Mouse (Mus musculus): Measurements from ENCODE around the gene Dars2. TPM values are rescaled to one million over a fixed set of nuclear protein-coding genes. Genes with fewer than 3 reads are reported as not detected.

Gene Dars2
- polyA plus RNA-seq (2015; fragmentation: Nextera tagmentation; extraction: Ambion mirVana): 30.8 and 31.8 TPM in 2 replicates

- peak; percentile 97 for ATAC-seq (ENCODE audit: low read depth)
- Histone ChIP-seq H3K27ac (ENCODE audit: low read length) (peak within 1 kb of the TSS; percentile 80), H3K27me3 (ENCODE audit: control insufficient read depth, insufficient read depth, low read depth, low read length) (no peaks in the 10 kb centered on the region), H3K36me3 (ENCODE audit: control insufficient read depth, insufficient read depth, low read length) (no peaks in the 10 kb centered on the region), H3K4me2 (ENCODE audit: low read depth, low read length) (peak within 1 kb of the TSS; percentile 91), H3K9ac (ENCODE audit: low read length) (peak within 1 kb of the TSS; percentile 83), H3K4me3 (ENCODE audit: low read length) (peak within 1 kb of the TSS; percentile 75), H3K9me3 (ENCODE audit: control insufficient read depth, low read length) (no peaks in the 10 kb centered on the region), H3K4me1 (replicated peaks; ENCODE audit: control insufficient read depth, insufficient read depth, low read length) (peaks cover 24% of the 10 kb centered on the region)
- under 1% methylated on average over 57 of the region's 57 CpGs for WGBS
These were observed at the start of gene Dars2, which contains the start of gene Cenpl for GRCm38 (mm10) chr1:161070352-161071271. Gene Dars2 (minus strand): TSS chr1:161070658. Gene Cenpl (plus strand): TSS chr1:161070713.

DNA sequence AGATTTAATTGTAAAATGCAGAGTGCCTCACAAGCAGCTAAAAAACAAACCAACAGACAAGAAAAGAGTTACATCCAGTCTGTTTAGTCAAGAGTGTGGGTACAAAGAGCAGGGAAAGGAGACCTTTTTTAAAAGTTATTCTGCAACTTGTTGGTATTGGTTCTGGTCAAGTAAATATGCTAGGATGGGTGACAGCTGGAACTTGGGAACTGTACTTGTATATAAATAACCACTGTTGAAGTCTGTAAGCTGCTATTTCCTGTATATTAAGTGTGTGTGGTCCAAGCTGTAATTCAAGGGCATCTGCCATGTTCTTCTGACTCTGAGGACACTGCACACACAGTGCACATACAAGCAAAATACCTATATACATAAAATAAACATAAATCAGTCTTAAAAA is 44.1 kb upstream of the Dars2 start:
- H3K9ac ChIP-seq (ENCODE audit: low read length): no peak overlapping the region
- no peaks in the 10 kb centered on the region for H3K27me3 ChIP-seq (ENCODE audit: control insufficient read depth, insufficient read depth, low read depth, low read length)
- peaks cover under 1% of the 10 kb centered on the region; the same call in 1 of the 2 replicates for H3K36me3 ChIP-seq (ENCODE audit: control insufficient read depth, insufficient read depth, low read length)
- H3K4me3 ChIP-seq (ENCODE audit: low read length): no peak overlapping the region
- H3K9me3 ChIP-seq (ENCODE audit: control insufficient read depth, low read length): no peaks in the 10 kb centered on the region
- no peak overlapping the region for H3K27ac ChIP-seq (ENCODE audit: low read length)
- ATAC-seq (ENCODE audit: low read depth): peak; percentile 82
- no peaks in the 10 kb centered on the region; the same call in 1 of the 2 replicates for H3K4me1 ChIP-seq (replicated peaks; ENCODE audit: control insufficient read depth, insufficient read depth, low read length)
- H3K4me2 ChIP-seq (ENCODE audit: low read depth, low read length): no peak overlapping the region

DNA sequence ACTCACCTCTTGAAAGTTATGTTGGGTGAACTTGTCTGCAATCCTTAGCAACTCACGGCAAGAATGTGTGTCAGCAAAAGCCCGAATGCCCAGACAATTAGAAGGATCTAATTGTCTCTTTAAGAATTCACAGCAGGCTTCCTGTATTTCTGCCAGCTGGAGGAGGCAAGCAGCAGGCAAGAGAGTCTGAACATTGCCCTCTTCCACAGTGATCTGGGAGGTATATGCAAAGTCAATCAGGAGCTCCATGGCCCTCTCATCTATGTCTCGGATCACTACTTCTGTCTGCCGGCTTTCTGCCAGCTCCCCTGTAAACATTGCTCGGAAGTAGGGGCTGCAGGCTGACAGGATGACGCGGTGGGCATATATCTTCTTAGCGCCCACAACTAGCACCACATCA is 38.8 kb upstream of the Dars2 start:
- Histone ChIP-seq H3K9ac (ENCODE audit: low read length) (no peak overlapping the region), H3K36me3 (ENCODE audit: control insufficient read depth, insufficient read depth, low read length) (peaks cover 11% of the 10 kb centered on the region), H3K4me3 (ENCODE audit: low read length) (no peak overlapping the region), H3K27ac (ENCODE audit: low read length) (no peak overlapping the region), H3K4me1 (replicated peaks; ENCODE audit: control insufficient read depth, insufficient read depth, low read length) (no peaks in the 10 kb centered on the region), H3K4me2 (ENCODE audit: low read depth, low read length) (no peak overlapping the region), H3K27me3 (ENCODE audit: control insufficient read depth, insufficient read depth, low read depth, low read length) (no peaks in the 10 kb centered on the region), H3K9me3 (ENCODE audit: control insufficient read depth, low read length) (no peaks in the 10 kb centered on the region)
- 81% methylated on average over 8 of the region's 8 CpGs for WGBS
- no peak for ATAC-seq (ENCODE audit: low read depth)

DNA sequence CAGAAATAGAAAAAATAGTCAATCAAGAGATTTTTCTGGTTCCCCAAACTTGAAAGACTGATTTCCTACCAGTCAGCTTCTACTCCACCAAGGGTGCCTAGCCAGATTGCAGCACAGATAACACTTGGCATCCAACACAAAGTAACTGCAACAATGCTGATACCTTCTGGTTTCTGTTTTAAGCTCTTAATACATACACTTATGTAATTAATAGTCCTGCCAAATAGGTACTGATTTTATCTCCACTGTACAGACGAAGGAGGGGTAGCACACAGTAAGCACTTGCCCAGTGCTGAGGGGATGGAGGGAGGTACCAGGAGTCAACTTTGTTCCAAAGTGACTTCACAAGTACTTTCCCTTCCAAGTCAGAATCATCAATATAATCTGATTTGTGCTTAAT is 33.4 kb upstream of the Dars2 start:
- Histone ChIP-seq H3K9me3 (ENCODE audit: control insufficient read depth, low read length) (no peaks in the 10 kb centered on the region), H3K9ac (ENCODE audit: low read length) (no peak overlapping the region), H3K4me2 (ENCODE audit: low read depth, low read length) (no peak overlapping the region), H3K27ac (ENCODE audit: low read length) (no peak overlapping the region), H3K4me1 (replicated peaks; ENCODE audit: control insufficient read depth, insufficient read depth, low read length) (no peaks in the 10 kb centered on the region), H3K36me3 (ENCODE audit: control insufficient read depth, insufficient read depth, low read length) (peaks cover 13% of the 10 kb centered on the region), H3K4me3 (ENCODE audit: low read length) (no peak overlapping the region), H3K27me3 (ENCODE audit: control insufficient read depth, insufficient read depth, low read depth, low read length) (no peaks in the 10 kb centered on the region)
- WGBS: 71% methylated on average over 1 of the region's 1 CpGs
- no peak for ATAC-seq (ENCODE audit: low read depth)

DNA sequence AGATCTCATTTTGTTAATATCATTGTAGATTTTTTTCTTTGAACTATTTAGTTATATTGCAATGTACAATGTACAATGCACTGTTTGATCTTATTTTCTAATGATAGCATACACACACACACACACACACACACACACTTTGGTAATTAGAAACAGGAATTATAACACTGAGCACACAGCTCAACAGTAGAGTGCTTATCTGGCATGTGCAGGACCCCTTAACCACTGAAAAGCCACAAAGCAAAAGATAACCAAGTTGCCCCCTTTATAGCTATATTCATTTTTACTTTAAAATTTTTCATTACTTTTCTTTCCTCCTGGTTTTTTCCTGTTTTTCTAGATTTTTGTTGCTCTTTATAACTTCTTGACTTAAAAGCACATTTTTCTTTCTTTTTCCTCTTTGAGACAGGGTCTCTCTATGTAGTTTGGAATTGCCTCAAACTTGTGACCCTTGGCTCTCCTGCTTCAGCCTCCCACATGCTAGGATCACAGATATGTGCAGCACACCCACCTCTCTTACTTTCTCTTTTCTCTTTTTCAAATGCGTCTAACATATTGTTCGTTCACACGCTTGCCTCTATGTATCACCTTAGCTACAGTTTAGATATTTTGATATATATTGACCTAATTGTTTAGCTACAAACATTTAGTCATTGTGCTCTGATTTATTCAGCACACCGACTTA is 29.4 kb upstream of the Dars2 start:
- no peak overlapping the region for H3K4me3 ChIP-seq (ENCODE audit: low read length)
- H3K27ac ChIP-seq (ENCODE audit: low read length): no peak overlapping the region
- H3K27me3 ChIP-seq (ENCODE audit: control insufficient read depth, insufficient read depth, low read depth, low read length): no peaks in the 10 kb centered on the region
- H3K36me3 ChIP-seq (ENCODE audit: control insufficient read depth, insufficient read depth, low read length): peaks cover 21% of the 10 kb centered on the region
- no peak overlapping the region for H3K4me2 ChIP-seq (ENCODE audit: low read depth, low read length)
- ATAC-seq (ENCODE audit: low read depth): no peak
- no peaks in the 10 kb centered on the region for H3K4me1 ChIP-seq (replicated peaks; ENCODE audit: control insufficient read depth, insufficient read depth, low read length)
- H3K9ac ChIP-seq (ENCODE audit: low read length): no peak overlapping the region
- WGBS: 95% methylated on average over 4 of the region's 4 CpGs
- H3K9me3 ChIP-seq (ENCODE audit: control insufficient read depth, low read length): no peaks in the 10 kb centered on the region

- Histone ChIP-seq H3K27ac (ENCODE audit: low read length) (no peak overlapping the region), H3K36me3 (ENCODE audit: control insufficient read depth, insufficient read depth, low read length) (peaks cover 10% of the 10 kb centered on the region), H3K9ac (ENCODE audit: low read length) (no peak overlapping the region), H3K9me3 (ENCODE audit: control insufficient read depth, low read length) (no peaks in the 10 kb centered on the region), H3K4me2 (ENCODE audit: low read depth, low read length) (no peak overlapping the region), H3K4me1 (replicated peaks; ENCODE audit: control insufficient read depth, insufficient read depth, low read length) (peaks cover 12% of the 10 kb centered on the region), H3K27me3 (ENCODE audit: control insufficient read depth, insufficient read depth, low read depth, low read length) (no peaks in the 10 kb centered on the region), H3K4me3 (ENCODE audit: low read length) (no peak overlapping the region)
- ATAC-seq (ENCODE audit: low read depth): no peak
- 95% methylated on average over 3 of the region's 3 CpGs for WGBS
These were observed 6.8 kb upstream of the Dars2 start for GRCm38 (mm10) chr1:161077243-161077642.

DNA sequence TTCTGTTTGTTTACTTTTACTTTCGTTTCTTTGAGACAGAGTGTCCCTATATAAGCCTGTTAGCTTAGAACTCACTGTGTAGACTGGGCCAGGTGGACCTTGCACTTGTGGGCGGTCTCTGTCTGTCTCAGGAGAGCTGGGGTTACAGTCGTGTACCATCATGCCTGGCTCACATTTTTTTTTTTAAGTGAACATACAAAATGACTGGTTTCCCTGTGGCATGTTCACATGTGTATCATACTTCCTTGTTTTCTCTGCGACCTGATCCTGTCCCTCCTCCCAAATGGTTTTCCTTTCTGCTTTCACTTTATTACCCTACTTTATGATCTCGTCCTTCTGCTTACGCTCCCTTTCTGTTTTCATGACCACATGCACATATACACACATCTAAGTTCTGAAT is 5.8 kb upstream of the Dars2 start:
- WGBS: 82% methylated on average over 6 of the region's 6 CpGs
- H3K27me3 ChIP-seq (ENCODE audit: control insufficient read depth, insufficient read depth, low read depth, low read length): no peaks in the 10 kb centered on the region

GRCm38 (mm10) chr1:161071272-161071620 is 788 bp upstream of the Dars2 start:
- H3K4me1 ChIP-seq (replicated peaks; ENCODE audit: control insufficient read depth, insufficient read depth, low read length): peaks cover 24% of the 10 kb centered on the region
- H3K4me3 ChIP-seq (ENCODE audit: low read length): peak overlapping the region; percentile 75
- ATAC-seq (ENCODE audit: low read depth): no peak
- no peaks in the 10 kb centered on the region for H3K36me3 ChIP-seq (ENCODE audit: control insufficient read depth, insufficient read depth, low read length)
- H3K27me3 ChIP-seq (ENCODE audit: control insufficient read depth, insufficient read depth, low read depth, low read length): no peaks in the 10 kb centered on the region
- H3K9ac ChIP-seq (ENCODE audit: low read length): peak overlapping the region; percentile 83
- under 1% methylated on average over 12 of the region's 12 CpGs for WGBS
- peak overlapping the region; percentile 80 for H3K27ac ChIP-seq (ENCODE audit: low read length)
- H3K4me2 ChIP-seq (ENCODE audit: low read depth, low read length): peak overlapping the region; percentile 81
- H3K9me3 ChIP-seq (ENCODE audit: control insufficient read depth, low read length): no peaks in the 10 kb centered on the region

More for the DNA sequence above, 5.8 kb upstream of the Dars2 start:
- H3K9me3 ChIP-seq (ENCODE audit: control insufficient read depth, low read length): no peaks in the 10 kb centered on the region
- H3K4me2 ChIP-seq (ENCODE audit: low read depth, low read length): no peak overlapping the region
- H3K4me1 ChIP-seq (replicated peaks; ENCODE audit: control insufficient read depth, insufficient read depth, low read length): peaks cover 20% of the 10 kb centered on the region
- H3K36me3 ChIP-seq (ENCODE audit: control insufficient read depth, insufficient read depth, low read length): peaks cover 8% of the 10 kb centered on the region
- H3K27ac ChIP-seq (ENCODE audit: low read length): no peak overlapping the region
- H3K4me3 ChIP-seq (ENCODE audit: low read length): no peak overlapping the region
- no peak overlapping the region for H3K9ac ChIP-seq (ENCODE audit: low read length)
- ATAC-seq (ENCODE audit: low read depth): no peak

- H3K4me3 ChIP-seq (ENCODE audit: low read length): no peak overlapping the region
- no peaks in the 10 kb centered on the region for H3K9me3 ChIP-seq (ENCODE audit: control insufficient read depth, low read length)
- no peak for ATAC-seq (ENCODE audit: low read depth)
- H3K27ac ChIP-seq (ENCODE audit: low read length): no peak overlapping the region
- H3K4me2 ChIP-seq (ENCODE audit: low read depth, low read length): no peak overlapping the region
- no peak overlapping the region for H3K9ac ChIP-seq (ENCODE audit: low read length)
- H3K36me3 ChIP-seq (ENCODE audit: control insufficient read depth, insufficient read depth, low read length): no peaks in the 10 kb centered on the region
- 85% methylated on average over 1 of the region's 1 CpGs for WGBS
- H3K27me3 ChIP-seq (ENCODE audit: control insufficient read depth, insufficient read depth, low read depth, low read length): no peaks in the 10 kb centered on the region
- H3K4me1 ChIP-seq (replicated peaks; ENCODE audit: control insufficient read depth, insufficient read depth, low read length): no peaks in the 10 kb centered on the region
These were observed 7.1 kb downstream of the Dars2 start for GRCm38 (mm10) chr1:161063351-161063750.
